Mouse (Mus musculus): ENCODE measurements at regions not wholly inside any gene's neighbourhood (a gene's known extent, or its start where the extent isn't known, plus 50 kb on each side); places are given as distances from the start of the nearest gene placed in this dataset.

DNA sequence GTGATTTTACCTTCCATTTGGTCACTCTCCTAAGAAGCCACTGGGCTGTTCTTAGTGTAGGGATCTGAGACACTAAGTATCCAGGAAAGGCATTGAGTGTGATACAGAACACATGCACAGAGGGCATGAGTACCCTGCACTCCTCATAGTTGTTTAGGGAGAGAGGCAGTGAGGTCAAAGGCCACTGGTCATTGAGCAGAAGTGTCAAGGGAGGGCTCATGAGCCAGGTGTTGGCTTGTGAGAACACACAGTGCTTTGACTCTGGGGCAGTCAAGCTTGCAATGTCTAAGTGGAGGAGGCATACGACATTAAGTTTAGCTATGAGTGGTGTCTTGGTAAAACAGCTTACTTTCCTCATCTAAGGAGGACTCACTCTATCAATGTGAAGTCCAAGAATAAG lies 65.9 kb upstream of the Plpp4 start:
- TF ChIP-seq CTCF (IDR thresholded peaks at IDR 0.05; ENCODE audit: extremely low read depth, insufficient read depth, low read length) (no peak), POLR2A (IDR thresholded peaks at IDR 0.05; ENCODE audit: extremely low read depth, insufficient read depth, low read length) (no peak)
- Histone ChIP-seq H3K27ac (ENCODE audit: insufficient read depth, low read length) (no peak overlapping the region), H3K4me1 (ENCODE audit: control insufficient read depth, insufficient read depth, low read length) (no peaks in the 10 kb centered on the region), H3K4me3 (ENCODE audit: insufficient read depth, low read length) (no peak overlapping the region)

DNA sequence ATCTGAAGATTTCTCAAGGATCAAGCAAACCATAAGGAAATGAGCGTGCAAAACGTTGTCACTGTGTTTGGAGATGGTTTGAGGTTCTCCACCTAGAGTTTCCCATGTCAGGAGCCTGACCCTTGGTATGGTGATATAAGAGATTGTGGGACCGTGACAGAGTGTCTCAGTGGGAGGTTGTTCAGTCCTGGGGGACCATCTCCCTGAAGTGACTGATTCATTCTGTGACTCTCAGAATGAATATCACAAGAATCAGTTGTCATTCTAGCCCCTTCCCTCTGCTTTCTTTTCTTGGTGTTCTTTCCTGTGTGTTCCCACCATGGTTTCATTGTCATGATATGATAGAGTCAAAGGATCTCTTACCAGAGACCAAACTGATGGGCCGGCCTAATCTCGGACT lies 49.8 kb upstream of the Plpp4 start:
- H3K4me1 ChIP-seq (ENCODE audit: control insufficient read depth, insufficient read depth, low read length) = no peaks in the 10 kb centered on the region
- no peak overlapping the region for H3K4me3 ChIP-seq (ENCODE audit: insufficient read depth, low read length)
- H3K27ac ChIP-seq (ENCODE audit: insufficient read depth, low read length) = no peak overlapping the region
- no peak for TF ChIP-seq POLR2A (IDR thresholded peaks at IDR 0.05; ENCODE audit: extremely low read depth, insufficient read depth, low read length)
- TF ChIP-seq CTCF (IDR thresholded peaks at IDR 0.05; ENCODE audit: extremely low read depth, insufficient read depth, low read length) = no peak

Data from cortical plate, adult 2 months (tissue).